Mouse (Mus musculus): ENCODE data around the gene Ifi204.
"Not testable (repeated sequence)": the region's sequence is repeated elsewhere in the genome, so short reads cannot be mapped to it uniquely, and the experiment has no call there.

Gene Ifi204

DNA sequence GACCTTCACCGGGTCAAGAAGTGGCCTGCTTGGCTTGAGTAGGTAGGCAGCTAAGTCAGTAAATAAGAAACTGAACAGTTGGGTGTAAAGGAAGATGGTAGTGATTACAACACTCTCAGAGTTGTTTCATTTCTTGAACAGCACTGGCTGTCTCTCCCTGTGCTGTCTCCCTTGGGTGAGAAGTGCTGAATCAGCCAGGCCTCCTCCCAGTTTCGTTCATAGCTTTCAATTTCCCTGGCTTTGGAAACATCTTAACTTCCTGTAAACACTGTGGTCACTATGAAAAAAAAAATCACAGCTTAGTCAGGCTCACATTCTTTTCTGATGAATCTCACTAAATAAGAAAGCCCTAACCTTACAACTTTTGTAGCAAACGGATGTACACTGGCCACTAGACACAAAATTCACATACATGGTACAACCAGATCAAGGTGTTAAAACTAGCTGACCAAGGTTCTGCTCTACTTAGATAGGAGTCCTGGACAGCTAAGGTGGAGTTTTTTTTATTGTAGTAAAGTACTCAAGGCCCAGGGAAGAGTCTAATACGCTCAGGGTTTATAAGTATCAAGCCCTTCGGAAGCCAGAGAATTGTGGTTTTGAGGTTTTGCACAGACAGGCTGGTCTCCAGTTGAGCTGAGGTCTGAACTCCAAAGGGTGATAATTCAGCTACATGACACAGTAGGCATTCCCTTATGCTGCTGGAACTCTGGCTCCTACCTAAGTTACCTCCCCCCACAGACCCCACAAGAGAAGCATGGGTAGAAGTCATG, at the start of gene Ifi204:
Gene Ifi204, minus strand, starts transcription at position 96 of the 770 bp plus-strand sequence.
- DNase-seq, result not testable (repeated sequence)

DNA sequence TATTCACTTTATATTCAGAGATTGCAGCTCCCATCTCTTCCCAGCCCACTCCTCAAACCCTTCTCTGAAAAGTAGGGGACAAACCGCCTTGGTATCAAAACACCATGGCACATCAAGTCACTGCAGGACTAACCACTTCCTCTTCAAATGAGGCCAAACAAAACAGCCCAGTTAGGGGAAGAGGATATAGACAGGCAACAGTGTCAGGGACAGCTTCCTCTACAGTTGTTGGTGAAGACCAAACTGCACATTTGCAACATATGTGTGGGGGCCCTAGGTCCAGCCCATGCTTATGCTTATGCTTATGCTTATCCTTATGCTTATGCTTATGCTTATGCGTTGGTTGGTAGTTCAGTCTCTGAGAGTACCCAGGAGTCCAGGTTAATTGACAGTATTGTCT, 42.6 kb upstream of the Ifi204 start:
- DNase-seq, result not testable (repeated sequence)

DNA sequence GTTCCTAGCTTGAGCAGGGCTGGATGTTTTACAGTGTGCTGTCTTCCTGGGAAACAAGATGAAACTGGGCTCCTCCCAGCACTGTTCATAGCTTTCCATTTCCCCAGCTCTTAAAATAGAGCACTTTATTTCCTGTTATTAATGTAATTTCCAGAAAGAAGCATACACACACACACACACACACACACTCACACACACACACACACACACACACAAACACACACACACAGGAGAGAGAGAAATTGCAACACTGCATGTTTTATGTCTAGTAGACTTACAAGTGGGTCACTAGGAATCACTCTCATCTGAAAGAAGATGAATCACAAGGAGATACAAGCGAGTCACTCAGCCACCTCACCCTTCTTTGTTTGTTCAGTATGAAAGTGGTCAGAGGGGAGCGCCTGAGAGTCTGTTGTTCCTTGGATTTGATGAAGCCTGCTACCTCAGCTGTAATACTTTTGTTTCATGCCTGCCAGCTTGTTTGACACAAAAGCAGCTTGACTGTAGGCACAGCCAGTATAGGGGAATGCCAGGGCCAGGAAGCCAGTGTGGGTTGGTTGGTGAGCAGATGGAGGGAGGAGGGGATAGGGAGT, 36.0 kb upstream of the Ifi204 start:
- DNase-seq, result not testable (repeated sequence)

DNA sequence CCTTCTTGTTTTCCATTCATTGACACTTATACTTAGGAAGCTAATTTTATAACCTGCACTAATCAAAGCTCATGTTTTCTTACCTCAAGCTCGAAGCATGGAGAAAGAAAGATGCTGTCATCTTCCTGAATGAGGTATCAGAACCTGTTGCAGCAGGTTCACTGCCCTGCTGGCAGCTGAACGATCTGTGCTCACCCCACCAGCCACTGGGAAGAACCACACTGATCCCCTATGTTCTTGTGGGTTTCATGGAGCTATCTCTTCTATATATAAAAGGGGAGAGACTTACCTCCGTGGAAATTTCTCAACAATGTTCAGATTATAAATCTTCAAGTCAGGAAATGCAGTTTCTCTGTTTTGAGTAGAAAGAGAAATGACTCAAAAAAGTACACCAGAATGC, 35.5 kb upstream of the Ifi204 start:
- DNase-seq, result not testable (repeated sequence)

DNA sequence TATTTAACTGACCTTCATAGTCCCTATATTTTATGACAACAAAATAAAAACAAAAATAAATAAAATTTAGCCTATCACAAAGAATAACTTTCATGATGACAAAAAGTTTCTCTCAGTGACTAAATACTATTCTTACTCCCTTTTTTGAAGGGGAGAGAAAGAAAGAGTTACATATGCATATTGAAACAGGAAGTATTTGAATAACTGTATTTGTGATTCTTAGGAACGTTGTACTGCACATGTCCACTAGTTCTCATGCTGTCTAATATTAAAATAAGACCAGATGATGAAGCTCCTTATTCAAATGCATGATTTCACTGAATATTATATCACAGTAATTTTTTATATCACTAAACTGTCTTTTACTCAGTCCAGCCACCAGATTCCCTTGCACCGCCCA, 35.0 kb upstream of the Ifi204 start:
- not testable (repeated sequence) for DNase-seq

DNA sequence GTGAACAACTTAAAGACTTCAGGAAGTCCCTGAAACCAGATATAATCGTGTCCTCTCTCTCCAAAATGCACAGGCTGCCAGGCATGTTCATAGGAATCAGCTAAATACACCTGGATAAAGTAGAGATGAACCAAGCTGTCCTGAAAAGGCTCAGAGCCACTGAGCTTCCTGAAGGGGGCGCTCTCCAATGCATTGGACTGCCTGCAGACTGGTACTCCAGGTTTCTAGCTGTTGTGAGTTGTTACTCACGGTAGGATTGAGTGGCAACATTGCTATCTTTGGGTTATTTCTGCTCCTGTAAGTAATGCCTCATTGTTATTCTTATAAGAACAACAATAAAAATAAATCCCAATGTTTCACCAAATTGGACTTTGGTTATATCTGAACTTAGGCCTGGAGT, 6.7 kb upstream of the Ifi204 start:
- not testable (repeated sequence) for DNase-seq

DNA sequence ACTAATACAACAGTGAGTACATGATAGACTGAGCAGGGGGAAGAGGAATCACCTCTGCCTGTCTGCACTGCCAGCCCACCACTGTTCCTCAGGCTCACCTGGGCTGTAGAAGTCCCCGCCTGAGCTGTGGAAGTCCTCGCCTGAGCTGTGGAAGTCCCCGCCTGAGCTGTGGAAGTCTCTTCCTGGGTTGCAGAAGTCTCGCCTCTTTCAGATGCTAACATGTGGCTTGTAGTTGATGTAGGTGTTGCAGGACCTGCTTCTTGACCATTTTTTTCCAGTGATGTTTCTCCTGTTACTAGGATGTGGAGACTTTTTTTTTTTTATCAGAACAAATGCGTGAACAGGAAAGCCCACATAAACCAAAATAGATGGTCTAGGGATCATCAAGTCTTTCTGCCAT, 6.7 kb downstream of the Ifi204 start:
- not testable (repeated sequence) for DNase-seq

DNA sequence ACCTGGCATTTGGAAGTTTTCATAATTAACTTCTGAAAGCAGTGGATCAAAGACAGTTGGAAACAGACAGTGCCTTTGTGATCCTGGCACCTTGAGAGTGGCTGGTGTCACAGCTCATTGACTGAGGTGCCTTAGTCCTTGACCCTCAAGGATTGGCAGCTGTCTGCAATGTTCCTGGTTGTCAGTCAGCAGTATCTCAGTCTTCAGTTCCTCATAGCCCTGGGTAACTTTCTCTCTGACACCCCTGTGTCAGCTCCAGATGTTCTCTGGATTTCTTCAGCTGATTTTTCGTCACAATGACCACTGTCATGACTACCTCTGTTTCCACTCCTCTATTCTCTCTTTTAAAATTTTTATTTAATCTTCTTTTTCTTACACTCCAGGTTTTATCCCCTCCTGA, 24.5 kb downstream of the Ifi204 start:
- no peak for DNase-seq

DNA sequence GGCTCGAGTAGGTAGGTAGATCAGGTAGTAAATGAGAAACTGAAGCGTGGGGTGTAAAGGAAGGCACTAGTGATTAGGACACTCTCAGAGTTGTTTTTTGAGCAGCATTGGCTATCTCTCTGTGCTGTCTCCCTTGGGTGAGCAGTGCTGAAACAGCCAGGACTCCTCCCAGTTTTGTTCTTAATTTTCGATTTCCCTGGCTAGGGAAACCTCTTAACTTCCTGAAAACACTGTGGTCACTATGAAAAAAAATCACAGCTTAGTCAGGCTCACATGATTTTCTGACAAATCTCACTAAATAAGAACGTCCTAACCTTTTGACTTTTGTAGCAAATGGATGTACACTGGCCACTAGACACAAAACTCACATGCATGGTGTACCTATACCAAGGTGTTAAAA, 25.1 kb downstream of the Ifi204 start, which contains the start of gene Ifi207:
Gene Ifi207, minus strand, starts transcription at position 92 of the 400 bp plus-strand sequence.
- no peak for DNase-seq

DNA sequence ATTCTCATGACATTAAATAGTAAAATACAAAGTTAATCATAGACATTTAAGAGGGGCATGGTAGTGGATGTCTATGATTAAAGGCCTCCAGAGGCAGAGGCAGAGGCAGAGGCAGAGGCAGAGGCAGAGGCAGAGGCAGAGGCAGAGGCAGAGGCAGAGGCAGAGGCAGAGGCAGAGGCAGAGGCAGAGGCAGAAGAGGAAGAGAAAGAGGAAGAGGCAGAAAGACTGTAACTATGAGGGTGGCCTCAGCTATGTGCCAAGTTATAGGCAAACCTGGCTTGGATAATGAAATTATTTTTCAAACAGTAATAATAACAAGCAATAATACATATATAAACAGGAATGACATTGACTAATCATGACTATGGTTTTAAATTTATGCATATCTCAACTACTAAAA, 26.2 kb downstream of the Ifi204 start:
- no peak for DNase-seq

DNA sequence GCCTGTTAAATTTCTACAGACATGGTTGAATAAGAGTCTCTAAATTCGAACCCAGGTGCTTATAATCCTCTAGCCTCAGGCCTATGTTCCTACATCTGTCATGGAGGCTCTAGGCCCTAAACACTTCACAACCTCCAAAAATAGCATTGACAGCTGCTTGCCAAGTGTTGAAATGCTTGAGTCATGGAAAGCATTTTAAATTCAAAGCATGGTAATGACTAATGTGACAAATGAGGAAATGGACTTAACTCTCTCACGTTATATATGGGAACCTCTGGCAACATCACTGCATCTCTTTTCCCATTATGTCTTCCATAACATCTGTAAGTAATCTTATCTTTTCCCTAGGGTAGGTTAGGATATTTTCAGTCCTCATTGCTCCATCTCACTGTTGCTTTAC, 29.8 kb downstream of the Ifi204 start:
- no peak for DNase-seq

DNA sequence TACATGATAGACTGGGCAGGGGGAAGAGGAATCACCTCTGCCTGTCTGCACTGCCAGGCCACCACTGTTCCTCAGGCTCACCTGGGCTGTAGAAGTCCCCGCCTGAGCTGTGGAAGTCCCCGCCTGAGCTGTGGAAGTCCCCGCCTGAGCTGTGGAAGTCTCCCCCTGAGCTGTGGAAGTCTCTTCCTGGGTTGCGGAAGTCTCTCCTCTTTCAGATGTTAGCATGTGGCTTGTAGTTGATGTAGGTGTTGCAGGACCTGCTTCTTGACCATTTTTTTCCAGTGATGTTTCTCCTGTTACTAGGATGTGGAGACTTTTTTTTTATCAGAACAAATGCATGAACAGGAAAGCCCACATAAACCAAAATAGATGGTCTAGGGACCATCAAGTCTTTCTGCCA, 31.7 kb downstream of the Ifi204 start:
- DNase-seq, result not testable (repeated sequence)

DNA sequence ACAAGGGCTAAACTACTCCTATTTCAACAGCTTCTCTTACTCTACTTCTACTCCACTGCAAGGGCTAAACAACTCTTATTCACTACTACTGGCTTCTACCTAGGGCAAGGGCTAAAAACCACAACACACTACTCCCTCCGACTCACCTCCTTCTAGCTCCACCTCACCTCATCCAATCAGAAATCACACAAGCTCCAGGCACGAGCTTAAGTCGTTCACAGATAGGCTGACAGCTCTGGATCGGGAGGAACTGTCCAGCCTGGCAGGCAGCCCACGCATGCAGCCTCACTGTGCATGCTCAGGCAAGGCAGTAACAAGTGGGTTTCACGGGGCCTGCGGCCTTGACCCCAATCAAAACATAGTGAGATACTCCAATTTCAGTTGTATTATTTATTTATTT, 33.5 kb downstream of the Ifi204 start:
- DNase-seq, result peak; percentile 1

Measured in retina, postnatal 1 day (tissue).